Comparison of ENCODE assay signal across 24 mouse cellular contexts in genomic region chr2:159591396-159592124, GRCm38 (mm10).
"Had no signal": no experiment of that assay in that cellular context is flagged by ENCODE, and none has a peak within 500 bp of the region (broad histone marks: within the 10 kb centered on the region; RNA-seq: fewer than 3 reads in every experiment).

No protein-coding gene starts in this region.

- H3K27ac ChIP-seq: kidney, embryonic 15.5 days; limb, embryonic 10.5 days; limb, embryonic 13.5 days; liver, embryonic 13.5 days; lung, embryonic 15.5 days; macrophage; neural tube, embryonic 12.5 days; neural tube, embryonic 15.5 days; stomach, postnatal 0 days had no signal

- H3K4me3 ChIP-seq: kidney, embryonic 15.5 days; limb, embryonic 10.5 days; limb, embryonic 13.5 days; liver, embryonic 13.5 days; lung, embryonic 15.5 days; neural tube, embryonic 12.5 days; neural tube, embryonic 15.5 days had no signal

- H3K27me3 ChIP-seq: kidney, embryonic 15.5 days; liver, embryonic 13.5 days; lung, embryonic 15.5 days; neural tube, embryonic 12.5 days; neural tube, embryonic 15.5 days had no signal

- H3K36me3 ChIP-seq: kidney, embryonic 15.5 days; limb, embryonic 10.5 days; limb, embryonic 13.5 days; liver, embryonic 13.5 days; lung, embryonic 15.5 days; neural tube, embryonic 12.5 days; neural tube, embryonic 15.5 days had no signal

- DNase-seq: kidney, adult 2 months; kidney, postnatal 10 days; kidney, postnatal 36 days; layer of hippocampus, adult 9-11 months; liver, embryonic 13.5 days; lung, adult 18-20 months; lung, postnatal 14 days; midbrain, embryonic 14.5 days; right cerebral cortex, adult 18-20 months; right cerebral cortex, postnatal 14 days; right cerebral cortex, postnatal 4 days; thymus, adult 2 months; thymus, postnatal 14 days; thymus, postnatal 4 days had no signal

- H3K4me2 ChIP-seq: kidney, embryonic 15.5 days; limb, embryonic 13.5 days; liver, embryonic 13.5 days; lung, embryonic 15.5 days; midbrain, embryonic 11.5 days; neural tube, embryonic 12.5 days; neural tube, embryonic 15.5 days had no signal

- H3K9ac ChIP-seq: kidney, embryonic 15.5 days; limb, embryonic 13.5 days; liver, embryonic 13.5 days; lung, embryonic 15.5 days; neural tube, embryonic 12.5 days; neural tube, embryonic 15.5 days had no signal

- ATAC-seq: intestine, postnatal 0 days had no signal

- H3K4me1 ChIP-seq: liver, embryonic 13.5 days; lung, embryonic 15.5 days; neural tube, embryonic 12.5 days had no signal

- H3K9me3 ChIP-seq: kidney, embryonic 15.5 days; limb, embryonic 10.5 days; limb, embryonic 13.5 days; liver, embryonic 13.5 days; lung, embryonic 15.5 days; neural tube, embryonic 12.5 days; neural tube, embryonic 15.5 days had no signal
